Mouse (Mus musculus) G1E (cell line): Measurements from ENCODE around the gene Obsl1.

ENCODE experiments used
- CTCF ChIP-seq: IDR thresholded peaks from 2 replicates; pipeline ENCODE4 v1.5.1; 2012; ENCODE audit warnings: low read depth, low read length, inconsistent platforms, mixed read lengths
- GATA1 ChIP-seq: IDR thresholded peaks from 2 replicates; pipeline ENCODE4 v1.6.1; 2012; ENCODE audit warnings: borderline replicate concordance, low read length, inconsistent platforms, mixed read lengths
- GATA2 ChIP-seq: IDR thresholded peaks from 2 replicates; pipeline ENCODE4 v1.6.1; 2012; ENCODE audit warnings: low read depth, low read length, inconsistent platforms, borderline replicate concordance
- TAL1 ChIP-seq: conservative IDR thresholded peaks from 2 replicates; pipeline ENCODE4 v1.6.1; 2012; ENCODE audit warnings: low read depth, low read length, inconsistent platforms, mixed read lengths

- TF ChIP-seq CTCF (no peak), GATA1 (no peak), GATA2 (no peak), TAL1 (no peak)
These were observed 27.3 kb upstream of the Obsl1 start for GRCm38 (mm10) chr1:75533325-75534252.
